Mouse (Mus musculus) liver, postnatal 0 days (tissue): ENCODE measurements around the gene Vegfa.

Source experiments
- CTCF ChIP-seq: sonication (generic); IDR thresholded peaks from 2 replicates; pipeline ENCODE4 v1.5.1; 2016; ENCODE audit warnings: antibody characterized with exemption, low read depth
- EP300 ChIP-seq: IDR thresholded peaks from 2 replicates; pipeline ENCODE4 v1.6.1; 2016; ENCODE audit warnings: antibody characterized with exemption, low read depth, mild to moderate bottlenecking

- TF ChIP-seq CTCF (peak; percentile 80), EP300 (no peak)
Measured at GRCm38 (mm10) chr17:46027066-46027917, 4.9 kb downstream of the Vegfa start.
